Mouse (Mus musculus) lung, embryonic 15.5 days (tissue): ENCODE measurements around the gene Hspa12b. TPM values are rescaled to one million over a fixed set of nuclear protein-coding genes. Genes with fewer than 3 reads are reported as not detected.

Source experiments
- ATAC-seq: fragments of 200-750 bp; cut with Nextera tagmentation; 2 replicates; pipeline ENCODE4 v1.8.0; 2017; ENCODE audit warnings: moderate number of reproducible peaks, borderline replicate concordance; ENCODE audit not compliant: low FRiP score, low TSS enrichment; ENCODE audit errors: extremely low read depth
- H3K27ac ChIP-seq: fragments of 300-500 bp; sonication (generic); 2 replicates; pipeline ENCODE4 v1.5.1; 2015; ENCODE audit warnings: moderate library complexity, mild to moderate bottlenecking, inconsistent platforms
- H3K27me3 ChIP-seq: fragments of 300-500 bp; sonication (generic); 2 replicates; pipeline ENCODE4 v1.6.1; 2015; ENCODE audit warnings: inconsistent platforms
- H3K36me3 ChIP-seq: fragments of 300-500 bp; sonication (generic); 2 replicates; pipeline ENCODE4 v1.6.1; 2015; ENCODE audit warnings: inconsistent platforms
- H3K4me1 ChIP-seq: fragments of 300-500 bp; sonication (generic); 2 replicates; pipeline ENCODE4 v1.6.1; 2015; ENCODE audit warnings: inconsistent platforms
- H3K4me2 ChIP-seq: fragments of 300-500 bp; sonication (generic); 2 replicates; pipeline ENCODE4 v1.6.1; 2015; ENCODE audit warnings: inconsistent platforms, mild to moderate bottlenecking, moderate library complexity
- H3K4me3 ChIP-seq: fragments of 300-500 bp; sonication (generic); 2 replicates; pipeline ENCODE4 v1.5.1; 2015; ENCODE audit warnings: mild to moderate bottlenecking, inconsistent platforms
- H3K9ac ChIP-seq: fragments of 300-500 bp; sonication (generic); 2 replicates; pipeline ENCODE4 v1.6.1; 2015; ENCODE audit warnings: inconsistent platforms
- H3K9me3 ChIP-seq: fragments of 300-500 bp; sonication (generic); 2 replicates; pipeline ENCODE4 v1.6.1; 2016; ENCODE audit warnings: inconsistent platforms
- WGBS: fragments of 180-500 bp; shearing (Covaris S2); methylation state at CpG from one replicate; pipeline ENCODE4 v1.1.7; 2015; 5-methylcytosine and 5-hydroxymethylcytosine counted together
- polyA plus RNA-seq: library from polyadenylated mRNA; unstranded; fragments of >200 nt; fragmentation: Nextera tagmentation; extraction: Ambion mirVana; gene quantifications from 2 replicates; pipeline ENCODE4 v1.2.1, GENCODE M21; 2015

The Hspa12b gene
- polyA plus RNA-seq, 1 experiment from 2014 or later, result 15.0 TPM

DNA sequence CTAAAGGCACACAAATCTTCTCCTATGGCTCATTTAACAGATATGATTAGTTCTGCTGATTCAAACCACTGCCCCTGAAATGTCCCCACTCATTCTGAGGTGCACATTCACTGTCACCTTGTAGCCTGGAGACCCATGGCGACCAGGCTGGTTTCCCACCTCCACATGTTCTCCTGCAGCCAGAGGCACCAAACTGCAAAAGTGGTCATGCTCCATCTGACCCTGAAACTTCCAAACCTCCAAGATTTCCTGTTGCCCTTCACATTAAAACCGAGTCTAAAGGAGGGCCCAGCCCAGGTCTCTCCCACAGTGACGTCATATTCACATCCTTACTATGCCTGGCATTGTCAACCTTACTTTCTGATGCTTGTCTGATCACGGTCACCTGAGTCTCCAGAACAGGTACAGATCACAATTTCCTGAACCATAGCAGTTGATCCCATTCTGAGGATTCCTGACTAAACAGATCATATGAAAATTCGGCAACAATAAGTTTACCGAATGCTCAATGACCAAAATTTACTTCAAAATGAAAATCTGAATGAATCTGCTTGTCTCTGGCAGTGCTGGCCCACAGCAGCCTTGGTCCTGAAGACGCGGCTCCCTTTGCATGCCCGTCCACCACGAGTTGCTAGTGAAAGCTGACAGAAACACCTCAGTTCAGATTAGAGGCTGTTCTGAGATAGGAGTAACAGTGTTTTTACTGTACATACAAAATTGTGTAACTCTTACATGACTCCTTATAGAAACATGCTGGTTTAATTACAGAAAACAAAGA is 5.2 kb downstream of the Hspa12b start:
- ATAC-seq, result no peak
- Histone ChIP-seq H3K9ac (no peak overlapping the region), H3K36me3 (no peaks in the 10 kb centered on the region), H3K4me1 (peaks cover 28% of the 10 kb centered on the region), H3K4me3 (no peak overlapping the region), H3K27ac (no peak overlapping the region), H3K9me3 (no peaks in the 10 kb centered on the region), H3K27me3 (no peaks in the 10 kb centered on the region), H3K4me2 (no peak overlapping the region)
- WGBS, result 73% methylated on average over 10 of the region's 10 CpGs

GRCm38 (mm10) chr2:131132930-131133547 is 6.0 kb downstream of the Hspa12b start, which contains the start of gene Gm11037:
Gene Gm11037, plus strand, starts transcription at chr2:131133497.
- H3K9ac ChIP-seq, result no peak within 1 kb of the TSS
- ATAC-seq, result no peak
- H3K4me3 ChIP-seq, result no peak within 1 kb of the TSS
- H3K27me3 ChIP-seq, result no peaks in the 10 kb centered on the region
- no peak within 1 kb of the TSS for H3K4me2 ChIP-seq
- H3K36me3 ChIP-seq, result no peaks in the 10 kb centered on the region
- no peaks in the 10 kb centered on the region for H3K9me3 ChIP-seq
- 79% methylated on average over 9 of the region's 9 CpGs for WGBS
- peaks cover 21% of the 10 kb centered on the region for H3K4me1 ChIP-seq
- H3K27ac ChIP-seq, result peak within 1 kb of the TSS; percentile 69

DNA sequence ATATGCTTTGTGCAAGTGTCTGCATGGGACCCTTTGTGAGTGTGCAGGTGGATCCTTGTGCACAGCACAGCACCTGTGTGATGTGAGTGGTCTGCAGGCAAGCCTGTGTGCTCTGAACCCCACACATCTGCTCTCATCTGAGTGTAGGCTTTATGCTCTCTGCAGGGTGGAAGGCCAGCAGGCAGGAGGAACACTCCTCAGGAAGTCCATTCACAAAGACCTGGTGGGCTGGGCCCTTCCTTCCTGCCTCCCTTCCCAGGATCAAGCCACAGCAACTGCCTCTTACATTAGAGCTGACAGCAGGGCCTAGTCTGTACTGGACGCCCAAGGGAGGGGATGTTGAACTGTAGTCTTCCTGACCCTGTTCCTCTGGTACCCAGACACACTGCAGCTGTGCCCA is 7.3 kb downstream of the Hspa12b start:
- no peaks in the 10 kb centered on the region for H3K9me3 ChIP-seq
- H3K9ac ChIP-seq, result no peak overlapping the region
- H3K36me3 ChIP-seq, result 0 out of 2 replicates have a peak, but pooled peaks cover under 1% of the 10 kb centered on the region
- WGBS, result 61% methylated on average over 1 of the region's 1 CpGs
- H3K4me1 ChIP-seq, result 0 out of 2 replicates have a peak, but pooled peaks cover 17% of the 10 kb centered on the region
- H3K27ac ChIP-seq, result peak overlapping the region; percentile 69
- H3K27me3 ChIP-seq, result no peaks in the 10 kb centered on the region
- no peak overlapping the region for H3K4me3 ChIP-seq
- ATAC-seq, result peak; percentile 52
- H3K4me2 ChIP-seq, result no peak overlapping the region

DNA sequence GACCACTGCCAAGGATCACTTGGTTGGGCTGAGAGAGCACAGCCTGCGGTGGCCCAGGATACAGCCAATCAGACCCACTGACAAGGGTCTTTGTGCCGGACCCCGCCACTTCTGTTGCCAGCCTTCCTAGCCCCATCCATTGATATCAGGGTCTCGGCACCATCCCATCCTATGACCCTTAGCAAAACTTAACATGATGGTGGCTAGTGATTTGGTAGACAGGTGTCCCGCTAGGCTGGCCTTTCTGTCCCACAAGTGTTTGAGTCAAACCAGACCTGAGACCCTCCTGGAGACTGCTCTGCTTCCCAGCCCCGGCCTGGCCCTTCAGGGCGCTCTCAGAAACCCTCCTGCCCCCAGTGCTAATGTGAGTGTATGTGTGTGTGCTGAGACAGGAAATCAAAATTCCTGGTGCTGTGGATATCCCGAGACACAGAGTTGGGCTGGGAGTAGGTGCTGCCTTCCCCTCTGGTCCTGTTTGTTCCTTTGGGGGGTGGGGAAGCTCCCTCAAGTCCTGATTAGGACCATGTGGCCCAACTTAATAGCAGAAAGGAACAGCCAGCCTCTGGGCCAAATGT is 7.8 kb downstream of the Hspa12b start:
- no peak overlapping the region for H3K4me3 ChIP-seq
- 76% methylated on average over 8 of the region's 8 CpGs for WGBS
- peaks cover 15% of the 10 kb centered on the region for H3K4me1 ChIP-seq
- H3K27ac ChIP-seq, result peak overlapping the region; percentile 69
- no peak overlapping the region for H3K4me2 ChIP-seq
- ATAC-seq, result no peak
- H3K9ac ChIP-seq, result no peak overlapping the region
- no peaks in the 10 kb centered on the region for H3K9me3 ChIP-seq
- H3K27me3 ChIP-seq, result no peaks in the 10 kb centered on the region
- H3K36me3 ChIP-seq, result 0 out of 2 replicates have a peak, but pooled peaks cover 3% of the 10 kb centered on the region

GRCm38 (mm10) chr2:131135521-131136139 is 8.6 kb downstream of the Hspa12b start:
- Histone ChIP-seq H3K4me2 (no peak overlapping the region), H3K4me1 (peaks cover 21% of the 10 kb centered on the region), H3K27me3 (no peaks in the 10 kb centered on the region), H3K36me3 (0 out of 2 replicates have a peak, but pooled peaks cover 3% of the 10 kb centered on the region), H3K9me3 (no peaks in the 10 kb centered on the region), H3K27ac (no peak overlapping the region), H3K4me3 (no peak overlapping the region), H3K9ac (no peak overlapping the region)
- peak; percentile 24; the same call in 1 of the 2 replicates for ATAC-seq
- 43% methylated on average over 11 of the region's 11 CpGs for WGBS

- Histone ChIP-seq H3K4me3 (no peak overlapping the region), H3K4me2 (no peak overlapping the region), H3K9me3 (no peaks in the 10 kb centered on the region), H3K9ac (no peak overlapping the region), H3K36me3 (0 out of 2 replicates have a peak, but pooled peaks cover 10% of the 10 kb centered on the region), H3K27ac (no peak overlapping the region), H3K27me3 (no peaks in the 10 kb centered on the region), H3K4me1 (peaks cover 25% of the 10 kb centered on the region)
- ATAC-seq, result no peak
- 83% methylated on average over 4 of the region's 4 CpGs for WGBS
These were observed 11.2 kb downstream of the Hspa12b start for GRCm38 (mm10) chr2:131138296-131138695.

GRCm38 (mm10) chr2:131138760-131139159 is 11.7 kb downstream of the Hspa12b start:
- Histone ChIP-seq H3K36me3 (0 out of 2 replicates have a peak, but pooled peaks cover 13% of the 10 kb centered on the region), H3K9ac (no peak overlapping the region), H3K4me3 (no peak overlapping the region), H3K27ac (no peak overlapping the region), H3K27me3 (no peaks in the 10 kb centered on the region), H3K4me2 (no peak overlapping the region), H3K9me3 (no peaks in the 10 kb centered on the region), H3K4me1 (peaks cover 21% of the 10 kb centered on the region)
- 96% methylated on average over 7 of the region's 7 CpGs for WGBS
- no peak for ATAC-seq

GRCm38 (mm10) chr2:131139287-131139686 is 12.2 kb downstream of the Hspa12b start:
- Histone ChIP-seq H3K4me3 (no peak overlapping the region), H3K9me3 (no peaks in the 10 kb centered on the region), H3K27me3 (no peaks in the 10 kb centered on the region), H3K27ac (peak overlapping the region; percentile 73; the same call in 1 of the 2 replicates), H3K9ac (no peak overlapping the region), H3K36me3 (peaks cover 14% of the 10 kb centered on the region), H3K4me1 (peaks cover 21% of the 10 kb centered on the region), H3K4me2 (no peak overlapping the region)
- ATAC-seq, result no peak
- 80% methylated on average over 5 of the region's 5 CpGs for WGBS

DNA sequence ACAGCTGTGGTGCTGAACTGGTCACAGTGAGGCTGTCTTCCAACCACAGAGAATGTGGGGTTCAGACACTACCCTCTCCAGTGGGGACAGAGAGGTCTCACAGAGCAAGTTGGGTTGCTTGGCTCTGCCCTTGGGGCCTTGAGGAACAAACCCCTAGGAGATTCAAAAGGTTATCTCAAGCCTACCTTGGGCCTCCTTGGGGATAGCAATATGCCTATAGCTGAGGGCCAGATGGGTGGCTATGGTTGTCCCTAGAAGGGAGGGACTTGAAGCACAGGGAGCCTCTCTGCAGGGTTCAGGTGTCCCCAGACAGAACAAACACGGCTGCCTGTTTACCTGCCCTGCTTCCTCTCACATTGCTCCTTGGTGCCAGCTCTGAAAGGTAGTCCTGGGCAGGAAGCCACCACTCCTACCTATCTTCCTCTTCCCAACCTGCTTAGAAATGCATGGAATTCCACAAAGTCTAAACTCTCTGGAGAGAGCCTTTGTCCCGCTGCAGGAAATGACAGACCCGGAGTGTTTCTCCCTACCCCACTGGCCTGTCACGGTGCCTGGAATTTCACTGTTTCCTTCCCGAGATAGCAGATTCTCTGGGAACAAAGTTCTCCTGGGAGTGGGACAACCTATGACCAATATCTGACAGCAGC is 12.9 kb downstream of the Hspa12b start:
- Histone ChIP-seq H3K36me3 (peaks cover 21% of the 10 kb centered on the region), H3K9me3 (no peaks in the 10 kb centered on the region), H3K27me3 (no peaks in the 10 kb centered on the region), H3K4me2 (no peak overlapping the region), H3K27ac (peak overlapping the region; percentile 73), H3K4me1 (peaks cover 15% of the 10 kb centered on the region), H3K4me3 (no peak overlapping the region), H3K9ac (no peak overlapping the region)
- ATAC-seq, result no peak
- 21% methylated on average over 5 of the region's 5 CpGs for WGBS

DNA sequence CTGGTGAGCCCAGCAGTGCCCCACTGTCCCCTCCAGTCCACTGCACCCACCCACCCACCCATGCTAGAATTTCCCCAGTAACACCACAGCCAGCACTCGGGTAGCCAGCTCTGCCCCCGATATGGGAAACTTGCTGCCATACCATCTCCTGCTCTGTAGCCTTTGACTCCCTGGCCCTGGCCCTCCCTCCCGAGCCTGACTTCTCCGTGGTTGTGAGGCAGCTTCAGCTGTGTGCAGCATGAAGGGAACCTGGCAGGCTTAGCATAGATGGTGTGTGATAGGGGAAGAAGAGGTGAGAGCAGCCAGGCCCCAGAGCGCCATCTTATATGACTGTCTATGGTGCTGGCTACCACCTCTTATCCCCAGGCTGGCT is 13.4 kb downstream of the Hspa12b start:
- H3K9me3 ChIP-seq, result no peaks in the 10 kb centered on the region
- peaks cover 25% of the 10 kb centered on the region for H3K36me3 ChIP-seq
- H3K4me1 ChIP-seq, result peaks cover 13% of the 10 kb centered on the region
- no peak overlapping the region for H3K9ac ChIP-seq
- 54% methylated on average over 5 of the region's 5 CpGs for WGBS
- no peak overlapping the region for H3K4me3 ChIP-seq
- H3K27me3 ChIP-seq, result no peaks in the 10 kb centered on the region
- H3K27ac ChIP-seq, result peak overlapping the region; percentile 73
- ATAC-seq, result no peak
- H3K4me2 ChIP-seq, result no peak overlapping the region

- no peaks in the 10 kb centered on the region for H3K27me3 ChIP-seq
- H3K36me3 ChIP-seq, result peaks cover 35% of the 10 kb centered on the region
- no peaks in the 10 kb centered on the region for H3K9me3 ChIP-seq
- ATAC-seq, result no peak
- H3K27ac ChIP-seq, result no peak overlapping the region
- peaks cover 13% of the 10 kb centered on the region for H3K4me1 ChIP-seq
- no peak overlapping the region for H3K4me3 ChIP-seq
- no peak overlapping the region for H3K9ac ChIP-seq
- H3K4me2 ChIP-seq, result no peak overlapping the region
- 87% methylated on average over 8 of the region's 8 CpGs for WGBS
These were observed 14.4 kb downstream of the Hspa12b start for GRCm38 (mm10) chr2:131141336-131141986.
